Mouse (Mus musculus): ENCODE data around the gene Camk2b. TPM values are rescaled to one million over a fixed set of nuclear protein-coding genes. Genes with fewer than 3 reads are reported as not detected.

Gene Camk2b
- polyA plus RNA-seq, 1 experiment, result 0.03 TPM

DNA sequence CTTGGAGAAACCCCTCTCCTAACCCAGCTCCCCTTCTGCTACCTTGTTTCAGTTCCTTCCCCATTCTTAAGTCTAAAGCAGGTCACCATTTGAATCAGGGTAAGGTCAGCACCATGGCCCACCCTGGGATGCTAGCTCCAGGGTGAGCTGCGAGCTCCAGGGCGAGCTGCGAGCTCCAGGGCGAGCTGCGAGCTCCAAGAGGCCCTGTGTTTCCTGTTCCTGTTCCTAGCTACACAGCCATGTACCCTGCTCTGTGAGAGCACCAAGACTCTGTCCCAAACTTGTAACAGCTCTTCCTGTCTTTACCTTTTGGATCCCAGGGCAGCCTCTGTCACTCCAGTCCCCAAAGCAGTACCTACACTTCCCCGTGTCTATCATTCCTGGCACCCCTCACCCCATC lies 92.1 kb downstream of the Camk2b start:
- no peak for TF ChIP-seq GATA1 (IDR thresholded peaks at IDR 0.05; ENCODE audit: low read length)

DNA sequence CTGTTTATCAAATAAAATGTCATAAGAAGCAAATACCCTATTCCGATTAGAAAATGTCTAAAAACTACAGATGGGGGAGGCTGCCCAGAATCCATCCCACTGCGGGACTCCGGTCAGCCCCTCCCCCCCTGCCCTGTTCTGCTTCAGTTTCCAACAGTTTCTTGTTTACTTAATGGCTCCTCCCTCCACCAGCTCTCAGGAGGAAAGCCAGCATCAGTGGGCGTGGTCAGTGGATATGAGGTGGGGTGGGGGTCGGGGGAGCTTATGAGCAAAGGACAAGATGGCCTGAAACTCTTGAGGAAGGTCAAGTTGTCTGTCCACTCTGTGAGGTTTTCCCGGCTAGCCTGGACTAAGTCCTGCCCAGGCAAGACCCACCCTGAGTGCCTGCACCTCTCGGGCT lies 93.0 kb downstream of the Camk2b start:
- TF ChIP-seq GATA1 (IDR thresholded peaks at IDR 0.05; ENCODE audit: low read length), result no peak

DNA sequence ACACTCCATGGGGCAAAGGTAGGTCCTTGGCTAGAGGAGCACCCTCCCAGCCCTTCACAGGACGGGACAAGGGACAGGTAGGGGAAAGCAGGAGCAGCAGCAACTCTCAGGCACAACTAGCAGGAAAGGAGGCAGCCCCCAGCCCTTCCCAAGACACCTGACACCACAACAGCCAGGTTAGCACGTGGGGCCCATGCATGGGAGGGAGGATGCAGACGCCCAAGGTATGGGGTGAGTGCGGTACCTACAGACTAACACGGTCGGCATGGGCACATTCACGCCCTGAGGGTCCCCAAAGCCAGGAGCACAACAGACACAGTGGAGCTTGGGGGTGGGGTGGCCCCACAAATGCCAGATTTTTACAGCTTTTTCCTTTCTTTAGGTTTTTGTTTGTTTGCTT lies 95.0 kb downstream of the Camk2b start:
- TF ChIP-seq GATA1 (IDR thresholded peaks at IDR 0.05; ENCODE audit: low read length), result no peak

DNA sequence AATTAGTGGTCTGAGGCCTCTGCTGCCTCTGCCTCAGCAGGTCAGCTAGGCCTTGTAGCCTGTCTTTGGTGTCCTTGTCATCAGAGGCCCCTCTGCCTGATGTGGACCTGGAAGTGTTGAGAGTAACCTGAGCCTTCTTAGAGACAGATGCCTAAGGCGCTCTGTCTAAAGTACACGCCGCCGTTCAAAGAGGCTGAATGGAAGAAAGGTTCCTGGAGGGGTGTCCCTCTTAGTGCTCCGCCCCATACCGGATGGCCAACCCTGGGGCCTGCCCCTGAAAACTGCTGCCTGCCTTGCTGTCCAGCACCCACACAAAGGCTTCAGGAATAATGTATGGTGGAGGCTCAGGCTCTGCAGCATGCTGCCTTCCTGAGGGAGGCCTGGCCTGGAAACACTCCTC lies 97.9 kb downstream of the Camk2b start:
- TF ChIP-seq GATA1 (IDR thresholded peaks at IDR 0.05; ENCODE audit: low read length), result no peak

DNA sequence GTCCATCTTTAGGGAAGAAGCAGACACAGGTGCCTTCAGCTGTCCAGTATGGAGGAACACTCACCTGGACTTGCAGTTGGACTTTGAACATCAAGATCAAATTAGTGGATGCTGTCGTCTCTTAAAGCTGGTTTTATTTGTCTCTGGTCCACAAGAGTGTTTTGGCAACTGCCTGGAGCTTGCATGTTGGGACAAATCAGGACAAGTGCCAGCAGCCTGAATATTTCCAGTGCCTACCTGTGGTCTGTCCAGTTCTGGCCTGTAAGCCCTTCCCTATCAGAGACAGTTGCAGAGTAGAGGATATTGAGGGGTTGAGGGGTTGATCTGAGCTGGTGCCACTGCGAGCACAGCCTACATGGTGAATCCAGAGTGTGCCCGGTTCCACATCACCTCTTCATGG lies 99.4 kb downstream of the Camk2b start:
- no peak for TF ChIP-seq GATA1 (IDR thresholded peaks at IDR 0.05; ENCODE audit: low read length)

DNA sequence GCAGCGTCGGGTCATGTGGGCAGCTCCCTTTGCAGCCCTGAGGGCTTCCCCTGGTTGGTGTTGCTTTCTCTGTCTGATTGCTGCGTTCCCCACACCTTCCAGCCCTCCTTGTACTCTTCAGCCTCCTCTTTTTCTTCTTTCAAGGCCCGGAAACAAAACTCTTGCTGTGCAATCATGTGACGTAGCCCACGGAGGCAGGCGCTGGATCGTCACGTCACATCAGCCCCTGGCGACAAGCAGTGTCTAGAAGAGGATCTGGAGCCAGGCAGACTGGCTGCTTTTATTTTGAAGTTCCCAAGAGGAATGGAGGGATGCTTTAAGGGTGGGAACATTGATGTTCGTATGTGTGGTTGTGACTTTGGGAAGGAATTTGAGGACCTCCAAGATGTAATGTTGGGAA lies 100.3 kb downstream of the Camk2b start:
- TF ChIP-seq GATA1 (IDR thresholded peaks at IDR 0.05; ENCODE audit: low read length), result no peak

DNA sequence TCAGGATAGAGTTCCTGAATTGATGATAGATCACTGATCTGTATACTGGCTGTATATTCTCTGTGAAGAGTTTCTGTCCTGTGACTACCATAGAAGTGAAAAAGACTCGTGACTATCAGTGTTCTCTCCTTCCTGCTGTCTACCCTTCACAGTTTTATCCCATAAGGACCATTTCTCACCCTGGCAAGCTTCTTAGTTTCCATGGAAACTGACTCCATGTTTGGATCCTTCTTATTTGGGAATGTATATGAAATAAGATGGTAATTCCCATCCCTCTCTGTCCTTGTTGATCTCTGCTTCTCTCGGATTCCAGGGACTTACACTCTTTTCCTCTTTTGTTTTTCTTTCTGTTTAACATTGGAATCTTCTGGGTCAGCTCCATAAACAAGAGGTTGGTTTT lies 106.1 kb downstream of the Camk2b start:
- TF ChIP-seq GATA1 (IDR thresholded peaks at IDR 0.05; ENCODE audit: low read length), result no peak

DNA sequence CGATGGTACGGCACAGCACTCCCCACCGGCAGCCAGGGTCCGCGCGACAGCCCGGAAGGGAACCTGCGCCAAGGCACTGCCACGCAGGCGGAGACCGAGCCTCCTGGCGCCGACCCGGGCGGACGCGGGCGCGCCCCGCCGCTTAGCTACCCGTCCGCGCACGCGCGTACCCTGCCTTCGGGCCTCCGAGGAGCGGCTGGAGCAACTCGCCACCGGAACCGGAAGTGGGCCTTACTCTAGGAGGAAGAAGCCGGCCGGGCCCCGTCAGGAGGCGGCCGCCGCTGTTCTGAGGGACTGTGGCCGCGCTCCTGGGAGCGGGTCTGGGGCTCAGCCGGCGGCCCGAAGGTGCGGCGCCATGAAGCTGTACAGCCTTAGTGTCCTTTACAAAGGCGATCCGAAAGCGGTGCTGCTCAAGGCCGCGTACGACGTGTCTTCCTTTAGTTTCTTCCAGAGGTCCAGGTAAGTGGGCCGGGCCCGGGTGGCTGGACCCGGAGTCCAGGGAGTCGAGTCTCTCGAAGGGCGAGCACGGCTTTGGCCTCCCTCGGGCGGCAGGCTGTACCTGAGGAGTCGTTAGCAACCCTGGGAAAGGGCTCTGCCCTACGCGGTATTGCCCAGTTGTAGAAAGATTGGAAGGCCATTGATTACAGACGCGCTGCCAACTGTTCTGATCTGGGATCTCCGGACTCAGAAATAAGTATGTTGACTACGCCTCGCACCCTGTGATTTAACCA lies 110.5 kb downstream of the Camk2b start, which contains the start of gene Ykt6:
Gene Ykt6 (plus strand): TSS at position 148 of the 731 bp plus-strand sequence.
- no peak for TF ChIP-seq GATA1 (IDR thresholded peaks at IDR 0.05; ENCODE audit: low read length)

DNA sequence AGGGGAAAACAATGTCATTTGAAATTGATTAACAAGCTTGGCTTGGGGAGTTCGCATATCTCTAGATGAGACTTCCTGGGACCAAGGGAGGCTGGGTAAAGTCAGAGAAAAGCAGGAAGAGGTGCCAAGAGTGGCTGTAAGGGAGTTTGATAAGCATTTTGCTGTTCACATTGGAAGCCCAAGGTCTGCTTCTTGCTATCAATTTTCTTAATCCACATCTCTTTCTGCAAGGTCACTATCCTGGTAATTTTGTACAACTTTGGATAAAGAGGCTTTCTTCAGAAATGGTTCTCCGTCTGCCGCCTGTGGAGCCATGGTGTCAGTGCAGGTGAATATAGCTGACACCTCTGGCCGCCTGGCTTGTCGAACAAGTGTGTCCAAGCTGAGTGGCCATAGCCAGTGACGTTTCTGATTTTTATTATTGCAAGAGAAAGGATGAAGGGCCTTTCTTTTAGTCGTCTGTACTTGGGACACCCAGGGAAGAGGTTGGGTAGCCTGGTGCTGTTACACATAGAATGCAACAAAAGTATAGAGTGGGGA lies 111.1 kb downstream of the Camk2b start:
- TF ChIP-seq GATA1 (IDR thresholded peaks at IDR 0.05; ENCODE audit: low read length), result no peak

DNA sequence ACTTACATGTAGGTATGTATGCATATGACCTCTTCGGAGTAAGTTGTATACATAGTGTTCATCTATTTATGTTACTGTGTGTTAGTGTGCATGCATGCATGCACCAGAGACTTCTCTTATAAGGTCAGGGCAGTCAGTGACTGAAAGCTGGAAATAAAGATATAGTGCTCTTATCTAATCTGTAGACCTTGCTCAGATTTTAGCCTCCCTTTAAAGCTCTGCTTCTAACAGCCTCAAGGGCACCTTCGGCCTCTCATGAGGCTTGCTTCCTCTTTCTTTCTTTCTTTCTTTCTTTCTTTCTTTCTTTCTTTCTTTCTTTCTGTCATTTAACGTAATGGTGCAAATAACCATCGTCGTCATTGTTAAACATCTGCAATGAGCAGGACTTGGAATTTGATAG lies 111.7 kb downstream of the Camk2b start:
- TF ChIP-seq GATA1 (IDR thresholded peaks at IDR 0.05; ENCODE audit: low read length), result no peak

DNA sequence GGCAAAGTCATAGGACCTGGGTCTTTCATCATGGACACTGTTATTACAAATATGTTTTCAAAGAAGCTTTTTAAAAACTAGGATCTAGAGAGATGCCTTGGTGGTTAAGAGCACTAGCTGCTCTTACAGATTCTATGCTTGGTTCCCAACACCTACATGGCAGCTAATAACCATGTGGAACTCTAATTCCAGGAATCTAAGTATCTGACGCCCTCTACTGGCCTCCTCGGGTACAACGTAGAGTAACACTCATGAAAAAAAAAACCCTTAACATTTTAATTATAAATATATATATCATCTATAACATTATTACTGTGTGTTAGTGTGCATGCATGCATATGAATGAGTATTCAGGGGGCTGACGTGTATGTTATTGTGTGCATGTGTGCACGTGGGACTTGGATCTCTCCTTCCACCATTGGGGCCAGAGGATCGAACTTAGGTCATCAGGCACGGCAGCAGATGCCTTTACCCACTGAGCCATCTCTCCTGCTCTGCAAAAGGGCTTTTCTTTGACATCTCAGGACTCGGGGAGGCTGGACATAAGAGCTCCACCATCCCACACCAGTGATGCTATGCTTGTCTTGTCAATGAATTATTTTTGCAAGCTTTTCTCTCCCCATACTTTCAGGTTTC lies 112.9 kb downstream of the Camk2b start:
- no peak for TF ChIP-seq GATA1 (IDR thresholded peaks at IDR 0.05; ENCODE audit: low read length)

DNA sequence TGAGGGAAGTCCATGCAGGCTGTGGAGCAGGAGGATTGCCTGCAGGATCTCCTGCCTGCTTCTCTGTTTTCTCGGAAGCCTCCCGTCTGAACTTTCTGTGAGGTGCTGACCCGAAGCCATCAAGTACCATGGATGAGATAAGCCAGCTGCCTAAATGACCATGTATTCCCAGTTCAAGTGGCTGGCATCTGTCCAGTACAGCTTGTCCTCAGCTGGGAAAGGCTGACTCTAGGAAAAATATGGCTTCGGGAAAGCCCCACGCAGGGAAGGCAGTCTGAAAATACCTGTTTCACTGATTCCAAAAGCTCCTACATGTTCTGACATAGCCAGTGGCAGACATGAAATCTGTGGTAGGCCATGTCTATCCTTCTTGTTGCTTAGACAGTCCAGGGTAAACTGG lies 113.7 kb downstream of the Camk2b start:
- no peak for TF ChIP-seq GATA1 (IDR thresholded peaks at IDR 0.05; ENCODE audit: low read length)

DNA sequence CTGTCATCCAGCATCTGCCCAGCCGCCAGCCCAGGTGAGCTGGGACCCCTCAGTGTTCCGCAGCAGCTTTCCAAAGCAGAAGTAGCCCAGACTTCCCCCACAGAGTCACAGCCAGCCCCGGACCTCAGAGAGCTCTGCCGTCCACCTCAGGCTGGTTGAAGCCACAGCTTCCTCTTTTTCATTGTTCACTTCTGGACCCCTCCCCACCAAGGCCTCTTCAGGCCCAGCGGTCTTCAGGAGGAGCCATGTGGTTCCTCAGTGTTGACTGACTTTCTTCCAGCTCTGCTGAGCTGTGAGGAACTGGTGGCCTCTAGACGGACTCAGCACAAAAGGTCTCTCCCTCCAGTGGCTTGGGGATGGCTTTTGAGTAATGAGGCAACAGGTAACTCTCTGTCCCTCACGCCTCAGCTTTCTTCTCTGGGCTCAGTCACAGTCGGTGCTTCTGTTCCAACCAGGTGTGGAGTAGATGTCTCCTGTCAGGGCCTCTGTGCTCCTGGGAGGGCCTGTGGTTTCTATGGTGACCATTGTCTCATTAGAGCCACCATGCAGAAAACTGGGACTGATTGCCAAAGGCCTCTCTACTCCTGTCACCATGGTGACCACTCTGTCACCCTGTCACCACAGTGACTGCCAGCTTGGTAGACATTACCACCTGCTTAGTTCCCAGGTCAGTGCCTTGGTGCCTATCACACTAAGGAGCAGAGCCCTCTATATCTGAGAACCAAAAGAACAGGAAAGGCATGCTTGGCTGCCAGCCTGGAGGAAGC lies 116.4 kb downstream of the Camk2b start, which contains the start of gene Gck:
Gene Gck (minus strand): TSS at position 496 of the 767 bp plus-strand sequence.
- TF ChIP-seq GATA1 (IDR thresholded peaks at IDR 0.05; ENCODE audit: low read length), result no peak

DNA sequence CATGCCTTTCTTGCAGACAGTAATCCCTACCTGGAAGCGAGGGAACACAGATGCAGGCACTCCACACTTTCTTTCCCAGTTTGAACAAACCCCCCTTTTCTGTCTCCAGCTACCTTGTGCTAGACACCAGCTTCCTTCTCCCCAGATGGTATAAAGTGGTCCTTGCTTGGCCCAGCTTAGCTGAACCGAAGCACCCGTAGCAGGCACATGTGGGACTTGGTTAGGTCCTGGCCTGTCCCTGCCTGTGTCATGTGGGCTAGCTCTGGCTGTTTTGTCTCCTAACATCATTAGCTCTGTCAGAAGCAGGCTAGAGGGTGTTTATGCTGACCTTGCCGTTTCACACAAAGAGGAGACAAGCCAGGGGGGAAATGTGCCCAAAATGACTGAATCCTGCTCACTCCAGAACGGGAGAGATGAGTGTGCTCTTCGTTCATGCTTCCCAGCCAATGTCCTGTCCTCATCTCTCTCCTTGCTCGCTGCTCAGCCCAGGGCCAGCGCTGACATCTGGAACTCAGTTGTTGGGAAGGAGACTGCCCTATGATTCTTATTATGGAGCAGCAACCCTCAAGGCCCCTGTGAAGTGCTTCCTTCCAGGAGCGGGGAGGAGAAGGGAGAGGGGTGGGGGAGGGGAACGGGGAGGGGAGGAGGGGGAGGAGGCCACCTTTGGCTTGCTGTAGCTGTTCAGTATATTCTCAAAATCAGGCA lies 117.5 kb downstream of the Camk2b start:
- TF ChIP-seq GATA1 (IDR thresholded peaks at IDR 0.05; ENCODE audit: low read length), result no peak

DNA sequence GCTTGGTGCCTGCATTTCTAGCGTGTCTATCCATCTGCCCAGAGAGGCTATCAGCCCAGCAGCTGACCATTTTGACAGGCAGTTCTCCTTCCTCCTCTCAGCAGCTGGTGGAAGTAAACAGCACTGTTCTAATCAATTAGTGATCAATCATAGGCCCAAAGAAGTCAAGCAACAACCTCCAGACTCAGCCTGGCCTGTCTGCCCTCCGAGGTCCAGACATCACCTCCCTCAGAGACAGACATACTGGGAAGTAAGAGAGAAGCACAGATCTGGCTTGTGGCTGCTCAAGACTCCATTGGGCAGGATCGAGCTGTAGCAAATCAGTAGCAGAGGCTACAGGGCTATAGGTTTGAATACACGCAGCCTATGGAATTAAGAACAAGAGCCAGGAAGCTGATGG lies 118.4 kb downstream of the Camk2b start:
- TF ChIP-seq GATA1 (IDR thresholded peaks at IDR 0.05; ENCODE audit: low read length), result no peak

Data from G1E-ER4 (cell line).